Mouse (Mus musculus) right cerebral cortex, postnatal 4 days (tissue): ENCODE measurements around the gene Srrm4.
"Not testable (repeated sequence)": the region's sequence is repeated elsewhere in the genome, so short reads cannot be mapped to it uniquely, and the experiment has no call there.

Experiments
- DNase-seq: peaks from one replicate; pipeline ENCODE4 v3.0.0-alpha.2; 2022

Srrm4 gene

GRCm38 (mm10) chr5:116438328-116438727, 153.3 kb downstream of the Srrm4 start:
- no peak for DNase-seq

DNA sequence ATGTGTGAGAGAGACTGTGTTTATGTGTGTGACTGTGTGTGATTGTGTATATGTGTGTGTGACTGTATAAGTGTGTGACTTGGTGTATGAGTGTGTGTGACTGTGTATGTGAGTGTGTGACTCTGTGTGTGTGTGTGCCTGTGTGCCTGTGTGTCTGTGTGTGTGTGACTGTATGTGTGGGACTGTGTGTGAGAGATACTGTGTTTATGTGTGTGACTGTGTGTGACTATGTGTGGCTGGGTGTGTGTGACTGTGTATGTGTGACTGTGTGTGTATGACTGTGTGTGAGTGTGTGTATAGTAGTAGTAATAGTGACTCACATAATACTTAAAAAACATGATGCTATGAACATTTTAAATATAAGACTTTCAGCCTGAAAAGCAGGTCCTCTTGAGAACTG, 155.5 kb downstream of the Srrm4 start:
- no peak for DNase-seq

DNA sequence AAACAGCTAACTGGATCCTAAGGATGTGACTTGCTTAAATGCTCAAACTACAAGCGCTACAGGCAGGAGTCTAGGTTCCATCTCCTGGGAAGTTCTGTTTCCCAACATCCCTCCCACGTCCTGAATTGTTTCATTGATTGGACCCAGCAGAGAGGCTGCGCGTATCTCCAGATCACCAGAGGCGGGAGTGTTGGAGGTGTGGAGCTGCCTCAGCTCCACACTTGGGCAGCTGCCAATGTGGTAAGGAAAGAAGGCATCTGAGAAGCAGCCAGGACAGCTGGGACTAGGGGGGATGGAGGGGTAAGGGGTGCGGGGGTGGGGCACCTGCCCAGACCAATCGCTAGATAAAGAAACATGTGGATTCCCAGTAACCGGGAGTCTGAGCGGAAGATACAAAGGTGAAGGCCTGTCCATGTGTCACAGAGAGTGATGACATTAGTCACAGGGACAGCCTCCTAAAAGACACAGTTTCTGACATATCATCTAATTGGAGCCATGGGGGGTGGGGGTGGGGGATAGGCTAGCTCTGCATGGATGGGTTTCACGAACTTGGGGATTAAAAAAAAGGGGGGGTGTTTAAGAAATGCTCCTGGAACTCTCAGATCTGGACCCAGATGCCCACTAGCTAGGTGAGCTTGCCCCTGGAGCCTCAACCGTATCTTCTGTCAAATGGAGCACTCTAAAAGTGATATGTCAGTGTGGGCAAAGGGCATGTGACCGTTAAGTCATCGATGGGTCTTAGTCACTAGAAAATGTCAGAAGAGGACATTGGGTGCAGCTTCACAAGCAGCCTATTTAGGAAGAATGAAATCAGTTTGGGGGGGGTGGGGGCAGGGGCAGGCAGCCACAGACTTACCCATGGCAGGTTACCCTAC, 156.4 kb downstream of the Srrm4 start:
- DNase-seq, result no peak

- no peak for DNase-seq
These were observed 158.7 kb downstream of the Srrm4 start for GRCm38 (mm10) chr5:116432871-116433270.

DNA sequence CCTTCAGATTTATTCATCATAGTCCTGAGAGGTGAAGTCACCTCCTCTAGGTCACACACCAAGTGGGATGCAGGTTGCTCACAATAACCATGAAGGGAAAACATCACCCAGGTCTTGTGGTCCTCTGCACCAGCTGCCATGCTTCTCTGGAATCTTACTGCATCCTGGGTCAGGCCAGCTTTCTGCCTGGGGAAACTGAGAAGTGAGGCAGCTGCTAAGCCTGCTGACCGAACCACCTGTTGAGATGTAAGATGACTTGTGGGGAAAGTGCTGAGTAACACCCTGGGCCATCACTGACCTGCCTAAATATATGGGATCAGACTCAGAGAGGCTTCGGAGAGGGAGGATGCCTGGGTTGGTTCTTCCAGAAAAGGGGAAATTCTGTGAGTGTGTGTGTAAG, 164.9 kb downstream of the Srrm4 start:
- no peak for DNase-seq

DNA sequence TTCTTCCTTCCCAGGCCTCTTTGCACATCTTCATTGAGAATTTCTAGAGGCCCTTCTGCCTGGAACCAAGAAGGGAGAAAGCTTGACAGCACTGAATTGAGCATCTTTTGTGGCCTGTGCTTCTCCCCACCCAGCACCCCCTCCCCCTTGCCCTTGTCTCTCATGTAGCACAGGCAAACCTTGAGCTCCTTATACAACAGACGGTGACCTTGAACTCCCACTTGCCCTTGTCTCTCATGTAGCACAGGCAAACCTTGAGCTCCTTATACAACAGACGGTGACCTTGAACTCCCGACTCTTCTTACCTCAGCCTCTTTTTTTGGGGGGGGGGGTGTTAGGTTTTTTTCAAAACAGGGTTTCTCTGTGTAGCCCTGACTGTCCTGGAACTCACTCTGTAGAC, 165.9 kb downstream of the Srrm4 start:
- not testable (repeated sequence) for DNase-seq

- no peak for DNase-seq
These were observed 166.3 kb downstream of the Srrm4 start for GRCm38 (mm10) chr5:116425273-116425672.

DNA sequence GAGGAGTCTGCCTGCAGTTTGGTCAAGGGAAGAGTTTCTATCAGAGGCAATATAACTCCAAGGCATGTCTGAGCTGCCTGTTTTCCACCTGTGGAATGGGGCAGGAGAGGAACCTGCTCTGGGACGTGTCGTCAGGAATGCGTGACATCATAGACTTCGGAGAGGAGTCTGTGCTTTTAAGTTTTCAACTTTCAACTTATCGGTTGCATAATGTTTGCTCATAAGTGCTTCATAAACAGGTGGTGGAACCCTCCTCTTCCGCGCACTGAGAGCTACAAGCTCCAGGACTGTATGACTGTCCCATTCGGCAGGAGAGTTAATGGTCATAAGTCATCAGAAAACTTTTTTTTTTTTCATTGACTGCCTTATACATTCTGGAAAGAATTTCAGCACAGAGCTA, 167.9 kb downstream of the Srrm4 start:
- DNase-seq, result no peak

- DNase-seq, result peak; percentile 57
These were observed 168.9 kb downstream of the Srrm4 start, which contains the start of gene Hspb8 for GRCm38 (mm10) chr5:116422699-116423201. Gene Hspb8 (minus strand): TSS chr5:116422864.

- no peak for DNase-seq
These were observed 169.7 kb downstream of the Srrm4 start for GRCm38 (mm10) chr5:116421791-116422481.

- DNase-seq, result no peak
These were observed 170.8 kb downstream of the Srrm4 start for GRCm38 (mm10) chr5:116420759-116421225.

- DNase-seq, result no peak
These were observed 171.4 kb downstream of the Srrm4 start for GRCm38 (mm10) chr5:116420213-116420612.

DNA sequence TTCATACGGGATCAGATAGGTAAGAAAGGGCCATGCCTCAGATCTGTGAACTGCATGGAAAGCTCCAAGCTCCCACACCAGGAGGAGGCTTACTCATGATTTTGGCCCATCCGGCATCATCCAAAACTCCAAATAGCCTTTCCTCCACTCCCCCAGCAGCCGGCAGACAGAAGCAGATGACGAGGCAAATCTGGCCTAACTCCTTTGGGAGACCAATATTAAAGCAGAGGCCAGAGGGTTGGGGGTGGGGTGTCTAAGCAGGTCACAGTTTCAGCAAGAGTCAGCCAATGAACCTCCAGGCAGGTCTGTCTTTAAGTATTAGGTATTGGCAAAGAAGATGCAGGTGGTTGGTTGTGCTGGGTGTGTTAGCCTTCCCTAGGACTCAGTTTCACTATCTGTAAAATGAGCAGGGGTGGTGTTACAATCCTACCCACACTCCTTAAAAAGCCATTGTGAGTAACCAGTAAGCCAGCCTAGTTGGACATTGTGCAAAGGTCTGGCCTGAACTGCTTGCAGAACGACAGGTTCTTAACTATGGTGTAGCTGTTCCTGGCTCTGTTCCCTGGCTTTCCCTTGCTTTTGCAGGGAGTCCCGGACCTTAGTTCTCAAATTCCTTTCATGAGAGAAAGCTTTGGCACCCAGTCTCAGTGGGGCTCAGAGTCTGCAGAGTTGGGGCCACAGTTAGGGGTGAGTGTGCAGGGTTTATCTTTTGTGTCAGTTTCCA, 172.1 kb downstream of the Srrm4 start:
- no peak for DNase-seq

- no peak for DNase-seq
These were observed 175.4 kb downstream of the Srrm4 start for GRCm38 (mm10) chr5:116416208-116416607.

DNA sequence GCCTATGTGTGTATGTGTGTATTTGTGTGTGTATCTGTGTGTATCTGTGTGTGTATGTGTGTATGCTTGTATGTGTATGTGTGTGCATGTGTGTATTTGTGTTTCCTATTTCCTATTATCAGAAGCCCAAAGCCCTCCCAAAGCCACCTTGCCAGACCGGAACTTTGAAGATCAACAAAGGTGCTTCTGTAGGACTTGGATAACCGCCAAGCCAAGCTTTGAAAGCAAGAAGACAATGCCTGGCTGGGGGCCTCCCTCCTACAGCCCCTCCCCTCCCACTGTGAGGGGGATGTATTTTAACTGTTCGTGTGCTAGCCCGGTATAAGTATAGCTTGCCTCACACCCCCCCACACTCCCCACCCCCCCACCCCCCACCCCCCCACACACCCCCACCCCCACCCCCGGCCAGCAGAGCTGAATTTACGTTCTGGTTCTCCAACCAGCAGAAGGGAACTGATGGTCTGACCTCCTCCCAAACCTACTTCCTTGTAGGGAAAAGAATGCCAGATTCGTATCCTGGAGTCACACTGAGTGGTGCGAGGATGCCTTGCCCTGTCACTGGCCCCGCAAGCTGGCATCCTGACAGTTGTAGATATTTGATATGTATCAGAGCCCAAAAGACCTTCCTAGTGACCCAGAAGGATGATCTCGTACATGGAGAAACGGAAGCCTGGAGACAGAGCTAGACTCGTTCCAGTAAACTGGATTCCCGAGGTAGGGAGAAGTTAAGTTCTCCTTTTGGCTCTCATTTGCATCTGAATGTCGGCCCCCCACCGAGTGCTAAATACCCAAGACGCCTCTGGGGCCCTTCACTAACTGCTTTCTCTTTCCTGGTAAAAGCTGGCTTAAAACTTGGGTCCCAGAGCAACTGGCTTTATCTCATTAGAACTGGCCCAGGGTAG, 181.7 kb downstream of the Srrm4 start:
- no peak for DNase-seq

DNA sequence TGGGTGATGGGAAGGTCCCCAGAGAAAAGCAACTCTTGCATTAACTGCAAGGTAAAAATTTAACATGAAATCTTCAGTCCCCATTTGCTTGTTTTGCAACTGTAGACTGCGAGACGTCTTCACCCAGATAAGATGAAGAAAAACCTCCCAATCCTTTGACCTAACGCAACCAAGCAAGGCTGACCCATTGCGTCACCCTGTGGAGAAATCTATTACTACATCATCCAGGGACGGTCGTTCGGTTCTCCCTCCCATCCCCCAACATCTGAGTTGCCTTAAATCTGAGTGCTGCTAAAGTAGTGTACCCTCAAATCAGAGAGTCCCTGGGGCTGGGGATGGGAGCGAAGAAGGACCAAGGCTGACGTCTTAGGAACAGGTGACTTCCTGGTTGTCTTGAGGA, 182.7 kb downstream of the Srrm4 start:
- no peak for DNase-seq

DNA sequence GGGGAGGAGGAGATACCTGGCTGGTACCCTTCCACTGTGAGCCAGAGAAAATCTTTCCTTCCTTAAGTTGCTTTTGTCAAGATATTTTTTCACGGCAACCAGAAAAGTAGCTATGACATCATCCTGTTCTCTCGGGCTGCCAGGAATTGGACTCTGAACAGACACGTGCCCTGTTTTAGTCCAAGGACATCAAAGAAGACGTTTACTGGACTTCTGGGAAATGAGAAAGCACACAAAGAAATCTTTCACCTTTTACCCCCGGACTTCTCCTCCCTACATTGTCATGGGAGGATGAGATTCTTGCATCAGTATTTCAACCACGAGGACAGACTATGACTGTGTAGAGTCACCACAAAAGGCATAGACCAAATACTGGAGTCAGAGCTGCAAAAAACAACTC, 183.7 kb downstream of the Srrm4 start:
- DNase-seq, result no peak

DNA sequence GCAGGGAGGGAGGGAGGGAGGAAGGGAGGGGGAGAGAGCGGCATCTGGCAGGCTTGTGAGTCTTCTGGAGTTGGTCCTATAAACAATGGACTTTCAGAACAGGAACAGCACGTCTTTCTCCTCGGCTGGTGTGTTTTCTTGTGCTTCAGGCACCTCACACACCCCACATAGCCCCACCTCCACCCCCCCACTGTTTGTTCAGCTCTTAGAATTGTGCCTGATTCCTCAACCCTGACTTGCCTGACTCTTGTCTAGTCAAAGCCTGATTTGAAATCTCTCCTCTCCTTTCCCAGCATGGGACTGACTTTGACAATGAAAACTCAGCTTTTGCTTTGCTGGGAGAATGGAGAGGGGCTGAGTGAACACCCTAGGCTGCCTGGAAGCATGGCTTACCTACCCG, 184.3 kb downstream of the Srrm4 start:
- DNase-seq, result no peak

DNA sequence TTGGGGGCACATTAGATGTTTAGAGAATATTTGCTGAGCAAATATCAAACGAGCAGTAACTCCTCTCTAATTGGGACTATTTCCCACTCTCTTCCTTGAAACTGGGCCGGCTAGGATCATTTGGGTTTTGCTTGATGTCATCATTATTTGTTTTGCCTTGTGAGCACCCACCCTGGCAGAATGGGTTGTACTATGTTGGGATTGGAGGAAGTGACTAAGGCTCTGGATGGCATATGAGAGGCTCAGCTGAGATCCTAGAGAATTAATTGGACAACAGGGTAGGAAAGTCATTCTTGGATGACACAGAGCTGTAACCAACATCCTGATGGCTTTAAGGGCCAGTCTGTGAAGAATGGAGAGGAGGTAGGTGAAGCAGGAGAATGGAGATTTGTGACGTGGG, 185.1 kb downstream of the Srrm4 start:
- no peak for DNase-seq

DNA sequence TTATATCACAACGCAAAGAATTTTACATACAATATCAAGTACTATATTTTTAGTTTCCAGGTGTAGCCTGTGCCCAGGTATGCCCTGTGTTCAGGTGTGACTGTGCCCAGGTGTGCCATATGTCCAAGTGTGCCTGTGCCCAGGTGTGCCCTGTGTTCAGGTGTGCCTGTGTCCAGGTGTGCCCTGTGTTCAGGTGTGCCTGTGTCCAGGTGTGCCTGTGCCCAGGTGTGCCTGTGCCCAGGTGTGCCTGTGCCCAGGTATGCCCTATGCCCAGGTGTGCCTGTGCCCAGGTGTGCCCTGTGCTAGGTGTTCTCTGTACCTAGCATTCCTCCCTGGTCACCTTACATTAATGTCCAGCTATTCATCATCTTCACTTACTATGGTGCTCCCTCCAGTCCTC, 185.7 kb downstream of the Srrm4 start:
- DNase-seq, result no peak

GRCm38 (mm10) chr5:116404063-116404462, 187.6 kb downstream of the Srrm4 start:
- DNase-seq, result no peak

- no peak for DNase-seq
These were observed 190.8 kb downstream of the Srrm4 start for GRCm38 (mm10) chr5:116400801-116401200.
